Mouse (Mus musculus) liver, adult 2 months (tissue): Measurements from ENCODE around the gene Pink1.

Experiments
- CTCF ChIP-seq: fragments of 200-500 bp; IDR thresholded peaks from 2 replicates; pipeline ENCODE4 v1.5.1; 2011; ENCODE audit warnings: low read depth, low read length, control low read depth
- POLR2A ChIP-seq: fragments of 200-500 bp; IDR thresholded peaks from 2 replicates; pipeline ENCODE4 v1.6.1; 2011; ENCODE audit warnings: low read length, control low read depth; ENCODE audit not compliant: insufficient read depth; ENCODE audit errors: extremely low read depth

- TF ChIP-seq POLR2A (no peak), CTCF (no peak)
Measured at GRCm38 (mm10) chr4:138337341-138337740, 11.2 kb upstream of the Pink1 start.
